Mouse (Mus musculus): Measurements from ENCODE around the gene Zfp668. TPM values are rescaled to one million over a fixed set of nuclear protein-coding genes. Genes with fewer than 3 reads are reported as not detected.
A peak's percentile ranks its signal among the peaks of the same experiment; 100 is the strongest.
"Not testable (repeated sequence)": the region's sequence is repeated elsewhere in the genome, so short reads cannot be mapped to it uniquely, and the experiment has no call there.

The Zfp668 gene
- polyA plus RNA-seq, 1 experiment: 13.5 TPM

- no peak overlapping the region for H3K4me3 ChIP-seq (ENCODE audit: insufficient read depth, low read length)
- no peak for TF ChIP-seq CTCF (IDR thresholded peaks at IDR 0.05; ENCODE audit: extremely low read depth, insufficient read depth, low read length)
- no peak for TF ChIP-seq POLR2A (IDR thresholded peaks at IDR 0.05; ENCODE audit: extremely low read depth, insufficient read depth, low read length)
- H3K4me1 ChIP-seq (ENCODE audit: control insufficient read depth, insufficient read depth, low read length): no peaks in the 10 kb centered on the region
- H3K27ac ChIP-seq (ENCODE audit: insufficient read depth, low read length): no peak overlapping the region
Measured at GRCm38 (mm10) chr7:127858258-127858657, 18.4 kb downstream of the Zfp668 start.

DNA sequence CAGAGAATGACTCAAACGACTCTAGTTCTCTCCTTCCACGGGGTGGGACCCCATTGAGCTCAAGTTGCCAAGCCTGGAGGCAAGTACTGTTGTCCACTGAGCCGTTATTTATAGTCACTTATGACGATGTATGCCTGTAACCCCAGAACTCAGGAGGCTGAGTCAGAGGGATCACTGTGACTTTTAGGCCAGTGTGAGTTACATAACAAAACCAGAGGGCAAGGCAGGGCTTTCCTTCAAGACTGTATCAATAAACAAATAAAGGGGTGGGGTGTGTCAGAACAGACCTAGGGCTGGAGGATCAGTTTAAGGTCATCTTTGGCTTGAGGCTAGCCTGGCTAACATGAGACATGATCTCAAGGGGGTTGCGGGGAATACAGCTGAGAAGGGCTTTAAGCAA lies 25.7 kb downstream of the Zfp668 start:
- Histone ChIP-seq H3K4me1 (ENCODE audit: control insufficient read depth, insufficient read depth, low read length) (no peaks in the 10 kb centered on the region), H3K27ac (ENCODE audit: insufficient read depth, low read length) (no peak overlapping the region), H3K4me3 (ENCODE audit: insufficient read depth, low read length) (no peak overlapping the region)
- TF ChIP-seq CTCF (IDR thresholded peaks at IDR 0.05; ENCODE audit: extremely low read depth, insufficient read depth, low read length): no peak

DNA sequence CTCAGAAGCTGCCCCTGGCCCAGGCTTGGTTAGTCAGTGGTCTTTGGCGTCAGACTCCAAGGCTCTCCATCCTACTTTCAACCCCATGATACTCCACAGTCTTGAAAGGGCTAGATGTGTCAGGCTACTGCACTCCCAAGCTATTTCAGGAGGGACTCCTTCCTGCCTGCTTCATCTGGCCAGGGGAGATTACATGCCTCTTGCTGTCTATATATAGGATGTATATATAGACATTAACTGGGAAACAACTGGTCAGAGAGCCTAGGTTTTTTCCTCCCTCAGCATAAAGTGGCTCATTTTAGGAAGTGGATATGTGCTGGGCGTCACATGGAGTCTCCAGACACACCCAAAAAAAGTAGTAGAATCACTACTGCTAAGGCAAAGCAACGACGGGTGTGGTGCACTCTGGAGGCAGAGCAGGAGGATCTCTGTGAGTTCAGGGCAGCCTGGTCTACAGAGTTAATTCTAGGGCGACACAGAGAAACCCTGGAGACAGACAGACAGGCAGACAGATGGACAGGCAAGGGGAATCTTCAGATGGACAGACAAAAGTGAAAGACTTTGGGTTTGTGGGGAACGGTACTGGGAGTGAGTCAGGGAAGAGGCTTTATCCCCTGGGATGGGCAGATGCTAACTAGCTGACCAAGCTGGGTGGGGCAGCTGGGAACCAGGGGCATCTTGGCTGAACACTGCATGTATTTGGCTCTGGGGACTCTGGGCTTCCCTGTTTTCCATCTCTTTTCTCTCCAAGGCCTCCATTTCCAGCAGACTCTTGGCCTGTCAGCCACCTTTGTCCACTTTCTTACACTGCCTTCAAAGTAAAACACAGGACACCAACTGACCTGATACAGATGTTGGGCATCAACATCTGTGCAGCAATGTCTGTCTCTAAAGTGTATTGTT lies 26.4 kb downstream of the Zfp668 start:
- TF ChIP-seq CTCF (IDR thresholded peaks at IDR 0.05; ENCODE audit: extremely low read depth, insufficient read depth, low read length) (no peak), POLR2A (IDR thresholded peaks at IDR 0.05; ENCODE audit: extremely low read depth, insufficient read depth, low read length) (no peak)
- no peaks in the 10 kb centered on the region for H3K4me1 ChIP-seq (ENCODE audit: control insufficient read depth, insufficient read depth, low read length)
- H3K4me3 ChIP-seq (ENCODE audit: insufficient read depth, low read length): no peak overlapping the region
- H3K27ac ChIP-seq (ENCODE audit: insufficient read depth, low read length): no peak overlapping the region

GRCm38 (mm10) chr7:127842001-127842718 lies 34.5 kb downstream of the Zfp668 start:
- TF ChIP-seq CTCF (IDR thresholded peaks at IDR 0.05; ENCODE audit: extremely low read depth, insufficient read depth, low read length) (no peak), POLR2A (IDR thresholded peaks at IDR 0.05; ENCODE audit: extremely low read depth, insufficient read depth, low read length) (peak; percentile 76)
- Histone ChIP-seq H3K27ac (ENCODE audit: insufficient read depth, low read length) (peak overlapping the region; percentile 77), H3K4me3 (ENCODE audit: insufficient read depth, low read length) (peak overlapping the region; percentile 60), H3K4me1 (ENCODE audit: control insufficient read depth, insufficient read depth, low read length) (no peaks in the 10 kb centered on the region; the same call in 1 of the 2 replicates)

GRCm38 (mm10) chr7:127841340-127842000 lies 35.2 kb downstream of the Zfp668 start:
- H3K27ac ChIP-seq (ENCODE audit: insufficient read depth, low read length): peak overlapping the region; percentile 97
- H3K4me1 ChIP-seq (ENCODE audit: control insufficient read depth, insufficient read depth, low read length): no peaks in the 10 kb centered on the region; the same call in 1 of the 2 replicates
- TF ChIP-seq CTCF (IDR thresholded peaks at IDR 0.05; ENCODE audit: extremely low read depth, insufficient read depth, low read length) (no peak), POLR2A (IDR thresholded peaks at IDR 0.05; ENCODE audit: extremely low read depth, insufficient read depth, low read length) (peak; percentile 79)
- H3K4me3 ChIP-seq (ENCODE audit: insufficient read depth, low read length): peak overlapping the region; percentile 60

DNA sequence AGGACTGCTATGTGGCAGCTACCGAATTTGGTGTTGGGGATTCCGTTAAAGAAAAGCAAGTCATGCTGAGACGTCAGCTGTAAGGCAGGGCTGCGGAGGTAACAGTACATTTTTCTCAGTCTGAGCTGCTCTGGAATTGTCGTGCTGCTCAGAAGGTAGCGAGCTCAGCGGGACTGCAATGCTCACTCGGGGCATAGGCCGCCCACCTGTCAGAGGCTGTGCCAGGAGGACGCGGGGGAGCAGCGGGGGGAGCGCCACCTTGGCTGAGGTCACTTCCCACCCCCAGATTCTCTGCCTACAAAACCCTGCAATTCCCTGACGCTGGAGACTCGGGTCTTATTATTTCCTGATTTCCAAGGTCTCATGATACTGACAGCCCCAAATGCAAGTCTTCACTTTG lies 35.7 kb downstream of the Zfp668 start:
- TF ChIP-seq POLR2A (IDR thresholded peaks at IDR 0.05; ENCODE audit: extremely low read depth, insufficient read depth, low read length): peak; percentile 66
- no peak for TF ChIP-seq CTCF (IDR thresholded peaks at IDR 0.05; ENCODE audit: extremely low read depth, insufficient read depth, low read length)
- Histone ChIP-seq H3K4me3 (ENCODE audit: insufficient read depth, low read length) (peak overlapping the region; percentile 60), H3K27ac (ENCODE audit: insufficient read depth, low read length) (peak overlapping the region; percentile 97)

GRCm38 (mm10) chr7:127840031-127840430 lies 36.6 kb downstream of the Zfp668 start:
- H3K4me1 ChIP-seq (ENCODE audit: control insufficient read depth, insufficient read depth, low read length); H3K4me3 ChIP-seq (ENCODE audit: insufficient read depth, low read length); H3K27ac ChIP-seq (ENCODE audit: insufficient read depth, low read length): not testable (repeated sequence)

More for the DNA sequence above, 35.7 kb downstream of the Zfp668 start:
- no peaks in the 10 kb centered on the region; the same call in 1 of the 2 replicates for H3K4me1 ChIP-seq (ENCODE audit: control insufficient read depth, insufficient read depth, low read length)

DNA sequence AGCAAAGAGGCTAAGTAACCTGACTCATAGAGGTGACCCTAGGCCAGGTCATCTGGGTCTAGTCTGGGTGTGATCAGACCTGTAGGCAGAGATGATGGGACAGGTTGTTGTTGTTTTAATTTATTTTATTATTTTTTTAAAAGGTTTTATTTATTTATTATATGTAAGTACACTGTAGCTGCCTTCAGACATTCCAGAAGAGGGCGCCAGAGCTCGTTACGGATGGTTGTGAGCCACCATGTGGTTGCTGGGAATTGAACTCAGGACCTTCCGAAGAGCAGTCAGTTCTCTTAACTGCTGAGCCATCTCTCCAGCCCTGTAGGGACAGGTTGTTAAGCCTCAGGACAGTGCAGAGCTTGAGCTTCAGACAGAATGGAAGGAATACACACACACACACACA lies 38.8 kb downstream of the Zfp668 start:
- H3K27ac ChIP-seq (ENCODE audit: insufficient read depth, low read length); H3K4me1 ChIP-seq (ENCODE audit: control insufficient read depth, insufficient read depth, low read length); H3K4me3 ChIP-seq (ENCODE audit: insufficient read depth, low read length): not testable (repeated sequence)

DNA sequence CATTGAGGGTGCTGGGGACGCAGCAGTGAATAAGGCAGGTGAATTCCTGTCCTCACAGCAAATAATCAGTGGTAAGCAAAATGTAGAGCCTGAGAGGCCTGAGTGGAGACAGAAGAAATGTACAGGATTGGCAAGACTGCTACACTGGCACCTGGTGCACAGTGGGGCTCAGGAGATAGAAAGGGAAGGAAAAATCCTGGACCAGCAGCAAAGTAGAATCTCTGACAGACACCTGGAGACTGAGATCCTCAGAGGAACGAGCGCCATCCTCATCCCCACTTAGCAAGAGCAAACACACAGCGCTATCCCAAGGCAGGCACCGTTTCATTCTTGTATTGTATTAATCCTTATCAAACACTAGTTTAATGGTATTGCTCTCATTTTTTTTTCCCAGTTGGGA lies 39.2 kb downstream of the Zfp668 start:
- Histone ChIP-seq H3K4me3 (ENCODE audit: insufficient read depth, low read length) (no peak overlapping the region), H3K4me1 (ENCODE audit: control insufficient read depth, insufficient read depth, low read length) (no peaks in the 10 kb centered on the region), H3K27ac (ENCODE audit: insufficient read depth, low read length) (no peak overlapping the region)
- TF ChIP-seq POLR2A (IDR thresholded peaks at IDR 0.05; ENCODE audit: extremely low read depth, insufficient read depth, low read length): no peak
- no peak for TF ChIP-seq CTCF (IDR thresholded peaks at IDR 0.05; ENCODE audit: extremely low read depth, insufficient read depth, low read length)

Data from cortical plate, adult 2 months (tissue).